30 mouse cellular contexts compared by ENCODE assay signal in genomic region chr12:51636689-51637470, GRCm38 (mm10). TPM values are rescaled to one million over a fixed set of nuclear protein-coding genes. Genes with fewer than 3 reads are reported as not detected.
DNase-seq lines count a peak whose midpoint lies in the region; ATAC-seq and TF ChIP-seq lines count a peak whose summit lies in the region.
"Had no signal": no experiment of that assay in that cellular context is flagged by ENCODE, and none has a peak within 500 bp of the region (broad histone marks: within the 10 kb centered on the region; RNA-seq: fewer than 3 reads in every experiment).

No protein-coding gene starts in this region.

- peaks cover 2% of the 10 kb centered on the region for H3K79me2 ChIP-seq in heart, adult 2 months (replicated peaks; ENCODE audit: control insufficient read depth, insufficient read depth, low read length)

- TF ChIP-seq POLR2A in heart, adult 2 months (IDR thresholded peaks at IDR 0.05; ENCODE audit: insufficient read depth, low read depth, low read length): no peak

- no peaks in the 10 kb centered on the region for H3K27me3 ChIP-seq in heart, adult 2 months (ENCODE audit: control insufficient read depth, insufficient read depth, low read length)
- H3K27me3 ChIP-seq in liver, embryonic 13.5 days: no peaks in the 10 kb centered on the region
- no peaks in the 10 kb centered on the region for H3K27me3 ChIP-seq in liver, postnatal 0 days (ENCODE audit: insufficient read depth, low read length)
- H3K27me3 ChIP-seq: embryonic facial prominence, embryonic 13.5 days; forebrain, embryonic 12.5 days; forebrain, embryonic 15.5 days; heart, embryonic 12.5 days; heart, embryonic 15.5 days; Patski had no signal

- TF ChIP-seq CTCF in heart, adult 2 months (IDR thresholded peaks at IDR 0.05): no peak
- TF ChIP-seq CTCF in liver, postnatal 0 days (IDR thresholded peaks at IDR 0.05; ENCODE audit: low read depth): no peak

- TF ChIP-seq EP300 in heart, adult 2 months (IDR thresholded peaks at IDR 0.05; ENCODE audit: insufficient read depth, low read depth, low read length): no peak
- TF ChIP-seq EP300 in liver, postnatal 0 days (IDR thresholded peaks at IDR 0.05; ENCODE audit: low read depth): no peak

- no peak for DNase-seq in heart, adult 2 months
- DNase-seq in heart, adult 8-10 months (ENCODE audit: low spot score): no peak
- no peak for DNase-seq in liver, embryonic 13.5 days
- no peak for DNase-seq in liver, postnatal 0 days
- DNase-seq in left cerebral cortex, postnatal 14 days (ENCODE audit: low spot score in 2 of 2): no peak
- DNase-seq in left cerebral cortex, postnatal 25 days (ENCODE audit: low spot score in 2 of 2): no peak
- DNase-seq: adrenal gland, adult 2 months; adrenal gland, postnatal 14 days; B cell, adult 2 months; cerebellum, adult 11 months; cerebellum, adult 2 months; cerebellum, adult 9-11 months; cerebellum, postnatal 25 days; embryo, embryonic 11 days; gastrocnemius, postnatal 25 days; heart, postnatal 14 days; heart, postnatal 4 days had no signal

- intact Hi-C loops in heart, adult 2 months (cut with DNase I): no loop called here
- intact Hi-C loops in left cerebral cortex, postnatal 14 days (cut with DNase I): no loop called here
- intact Hi-C loops in left cerebral cortex, postnatal 25 days (cut with DNase I): no loop called here

- peaks cover 14% of the 10 kb centered on the region for H3K36me3 ChIP-seq in heart, adult 2 months (ENCODE audit: control insufficient read depth, insufficient read depth, low read length)
- peaks cover 6% of the 10 kb centered on the region; the same call in 1 of the 2 replicates for H3K36me3 ChIP-seq in liver, embryonic 13.5 days
- peaks cover 7% of the 10 kb centered on the region for H3K36me3 ChIP-seq in liver, postnatal 0 days (replicated peaks; ENCODE audit: insufficient read depth, low read length)

- no peaks in the 10 kb centered on the region; the same call in none of the 2 replicates for H3K4me1 ChIP-seq in heart, adult 2 months (ENCODE audit: control insufficient read depth, insufficient read depth, low read length)
- peaks cover 22% of the 10 kb centered on the region for H3K4me1 ChIP-seq in liver, embryonic 13.5 days (replicated peaks)
- H3K4me1 ChIP-seq in liver, postnatal 0 days (ENCODE audit: insufficient read depth): peaks cover 5% of the 10 kb centered on the region; the same call in 1 of the 2 replicates
- H3K4me1 ChIP-seq: embryonic facial prominence, embryonic 10.5 days; embryonic facial prominence, embryonic 13.5 days; forebrain, embryonic 12.5 days; forebrain, embryonic 15.5 days had no signal

- peak overlapping the region; percentile 7 for H3K27ac ChIP-seq in heart, adult 2 months
- peak overlapping the region; percentile 40; the same call in 1 of the 2 replicates for H3K27ac ChIP-seq in liver, embryonic 13.5 days
- no peak overlapping the region for H3K27ac ChIP-seq in liver, postnatal 0 days (ENCODE audit: low read depth)
- H3K27ac ChIP-seq: embryonic facial prominence, embryonic 10.5 days; embryonic facial prominence, embryonic 13.5 days; forebrain, embryonic 12.5 days; forebrain, embryonic 15.5 days; hindbrain, embryonic 14.5 days; hindbrain, postnatal 0 days had no signal

- H3K9ac ChIP-seq in heart, adult 2 months (ENCODE audit: low read depth, low read length): no peak overlapping the region
- H3K9ac ChIP-seq in liver, embryonic 13.5 days: no peak overlapping the region
- no peak overlapping the region for H3K9ac ChIP-seq in liver, postnatal 0 days (replicated peaks)
- H3K9ac ChIP-seq: embryonic facial prominence, embryonic 13.5 days; forebrain, embryonic 12.5 days; forebrain, embryonic 15.5 days; heart, embryonic 12.5 days; heart, embryonic 15.5 days; hindbrain, embryonic 14.5 days had no signal

- H3K4me2 ChIP-seq in liver, embryonic 13.5 days: no peak overlapping the region
- H3K4me2 ChIP-seq in liver, postnatal 0 days (ENCODE audit: low read depth, low read length): no peak overlapping the region
- H3K4me2 ChIP-seq: embryonic facial prominence, embryonic 13.5 days; forebrain, embryonic 12.5 days; forebrain, embryonic 15.5 days; heart, embryonic 12.5 days; heart, embryonic 15.5 days; hindbrain, embryonic 14.5 days had no signal

- 17% methylated on average over 2 of the region's 2 CpGs for WGBS in heart, adult 2 months
- WGBS in liver, embryonic 13.5 days (ENCODE audit: insufficient replicate concordance): 21% methylated on average over 2 of the region's 2 CpGs
- WGBS in liver, postnatal 0 days (ENCODE audit: insufficient replicate concordance): 33% methylated on average over 2 of the region's 2 CpGs

- H3K4me3 ChIP-seq in heart, adult 2 months: no peak overlapping the region
- no peak overlapping the region for H3K4me3 ChIP-seq in liver, embryonic 13.5 days (replicated peaks)
- no peak overlapping the region for H3K4me3 ChIP-seq in liver, postnatal 0 days (ENCODE audit: low read depth, low read length)
- H3K4me3 ChIP-seq: embryonic facial prominence, embryonic 10.5 days; embryonic facial prominence, embryonic 13.5 days; erythroblast, embryonic 14.5 days; forebrain, embryonic 12.5 days; forebrain, embryonic 15.5 days; heart, embryonic 12.5 days; heart, embryonic 15.5 days had no signal

- H3K9me3 ChIP-seq in liver, embryonic 13.5 days (replicated peaks): no peaks in the 10 kb centered on the region
- no peaks in the 10 kb centered on the region for H3K9me3 ChIP-seq in liver, postnatal 0 days (ENCODE audit: low read length)
- H3K9me3 ChIP-seq: embryonic facial prominence, embryonic 10.5 days; embryonic facial prominence, embryonic 13.5 days; forebrain, embryonic 12.5 days; forebrain, embryonic 15.5 days; heart, embryonic 12.5 days; heart, embryonic 15.5 days had no signal

- peak; percentile 57; the same call in 1 of the 2 replicates for ATAC-seq in liver, embryonic 13.5 days (ENCODE audit: low read depth)
- ATAC-seq in liver, postnatal 0 days: no peak
- peak; percentile 48 for ATAC-seq in megakaryocyte progenitor cell, adult 5-6 weeks (replicated peaks; ENCODE audit: poor library complexity)
- ATAC-seq: forebrain, embryonic 15.5 days; hindbrain, postnatal 0 days; inflammation-experienced regulatory T-cells, adult 6 months; Patski had no signal

RNA-seq across cellular contexts. Expression of gene Coch, which starts 43.7 kb away (rescaled TPM):
- total RNA-seq in heart, adult 2 months (2021): under 1 TPM; 0.25 to 0.37 TPM
- polyA plus RNA-seq in heart, adult 2 months (2012; rRNA removed): 0.16 and 0.44 TPM in 2 replicates
- total RNA-seq in heart, adult 8-10 months (2022): under 1 TPM; 0.16 to 0.94 (median 0.27) TPM
- 0.13 and 0.15 TPM in 2 replicates for polyA plus RNA-seq in liver, embryonic 13.5 days (2015; fragmentation: Nextera tagmentation; extraction: Ambion mirVana)
- 0.04 and 0.09 TPM in 2 replicates for polyA plus RNA-seq in liver, postnatal 0 days (2015; fragmentation: Nextera tagmentation; extraction: Ambion mirVana)
- total RNA-seq in megakaryocyte progenitor cell, adult 5-6 weeks (2015): not detected in 2 replicates
- not detected in 2 replicates for total RNA-seq in megakaryocyte progenitor cell, adult 5-6 weeks (2017)
- total RNA-seq in left cerebral cortex, postnatal 14 days (2021): 10 to 100 TPM; 31.4 to 42.6 TPM
- total RNA-seq in left cerebral cortex, postnatal 25 days (2021): 10 to 100 TPM; 28.6 to 31.2 TPM
- total RNA-seq: common myeloid progenitor, adult 5-6 weeks had no signal
- polyA plus RNA-seq: erythroblast, embryonic 14.5 days had no signal

RNA-seq across cellular contexts. Expression of gene Ap4s1, which starts 54.0 kb away (rescaled TPM):
- 10 to 100 TPM; 52.0 to 65.4 TPM for total RNA-seq in heart, adult 2 months (2021)
- 20.4 and 31.1 TPM in 2 replicates for polyA plus RNA-seq in heart, adult 2 months (2012; rRNA removed)
- 10 to 100 TPM; 53.3 to 65.5 (median 58.8) TPM for total RNA-seq in heart, adult 8-10 months (2022)
- 17.1 and 17.5 TPM in 2 replicates for polyA plus RNA-seq in liver, embryonic 13.5 days (2015; fragmentation: Nextera tagmentation; extraction: Ambion mirVana)
- 14.9 and 17.2 TPM in 2 replicates for polyA plus RNA-seq in liver, postnatal 0 days (2015; fragmentation: Nextera tagmentation; extraction: Ambion mirVana)
- 35.4 and 40.2 TPM in 2 replicates for total RNA-seq in megakaryocyte progenitor cell, adult 5-6 weeks (2015)
- 20.9 and 23.8 TPM in 2 replicates for total RNA-seq in megakaryocyte progenitor cell, adult 5-6 weeks (2017)
- total RNA-seq in left cerebral cortex, postnatal 14 days (2021): 10 to 100 TPM; 43.8 to 45.8 TPM
- 10 to 100 TPM; 51.9 to 55.4 TPM for total RNA-seq in left cerebral cortex, postnatal 25 days (2021)

RNA-seq across cellular contexts. Expression of gene Strn3, which starts 54.8 kb away (rescaled TPM):
- total RNA-seq in heart, adult 2 months (2021): 100 to 1,000 TPM; 106 to 114 TPM
- polyA plus RNA-seq in heart, adult 2 months (2012; rRNA removed): 24.6 and 57.9 TPM in 2 replicates
- total RNA-seq in heart, adult 8-10 months (2022): 100 to 1,000 TPM in 2 of 4 experiments, 10 to 100 TPM in 2; 96.2 to 109 (median 103) TPM
- 13.4 and 14.5 TPM in 2 replicates for polyA plus RNA-seq in liver, embryonic 13.5 days (2015; fragmentation: Nextera tagmentation; extraction: Ambion mirVana)
- 11.5 and 11.9 TPM in 2 replicates for polyA plus RNA-seq in liver, postnatal 0 days (2015; fragmentation: Nextera tagmentation; extraction: Ambion mirVana)
- total RNA-seq in megakaryocyte progenitor cell, adult 5-6 weeks (2015): 34.8 and 36.5 TPM in 2 replicates
- total RNA-seq in megakaryocyte progenitor cell, adult 5-6 weeks (2017): 47.9 and 69.3 TPM in 2 replicates
- total RNA-seq in left cerebral cortex, postnatal 14 days (2021): 10 to 100 TPM; 75.9 to 77.6 TPM
- total RNA-seq in left cerebral cortex, postnatal 25 days (2021): 10 to 100 TPM; 85.6 to 87.7 TPM

Comparison
In these comparisons a context has a peak if more than half of its experiments do, and no peak if none do; other contexts are left out.
1. RNA of gene Coch, which starts 43.7 kb away (total RNA-seq): 31.4 to 42.6 TPM in left cerebral cortex, postnatal 14 days and 28.6 to 31.2 TPM in left cerebral cortex, postnatal 25 days; 0.25 to 0.37 TPM in heart, adult 2 months, 0.16 to 0.94 TPM in heart, adult 8-10 months and not detected in megakaryocyte progenitor cell, adult 5-6 weeks; every median in the first group is over 10 times any median in the second.